Mouse (Mus musculus): ENCODE results near the gene Strap. TPM values are rescaled to one million over a fixed set of nuclear protein-coding genes. Genes with fewer than 3 reads are reported as not detected.

Gene Strap
- polyA plus RNA-seq, 1 experiment, result 124 TPM

DNA sequence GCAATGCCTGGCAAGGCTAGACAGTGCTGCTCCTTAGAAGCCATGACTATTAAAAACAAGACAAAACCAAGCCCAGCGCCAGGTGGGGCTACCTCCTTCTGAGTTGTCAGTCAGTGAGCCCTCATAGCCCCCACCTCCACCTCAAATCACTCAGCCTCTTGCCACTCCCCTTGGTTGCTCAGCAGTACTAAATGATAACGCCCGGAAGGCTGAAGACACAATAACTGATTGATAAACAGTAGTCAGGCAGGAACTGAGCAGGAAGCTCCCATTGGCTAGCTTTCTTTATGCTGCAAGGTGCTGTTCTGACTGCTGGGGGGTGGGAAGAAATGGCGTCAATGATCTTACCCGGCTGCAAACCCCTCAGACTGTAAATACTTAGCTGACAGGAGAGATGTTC, 18.1 kb upstream of the Strap start:
- H3K4me1 ChIP-seq (ENCODE audit: control insufficient read depth, insufficient read depth, low read length), result no peaks in the 10 kb centered on the region
- H3K27ac ChIP-seq (ENCODE audit: insufficient read depth, low read length), result no peak overlapping the region
- TF ChIP-seq CTCF (IDR thresholded peaks at IDR 0.05; ENCODE audit: borderline replicate concordance, insufficient read depth, low read length), result no peak
- no peak for TF ChIP-seq POLR2A (IDR thresholded peaks at IDR 0.05; ENCODE audit: low read depth, low read length)
- H3K4me3 ChIP-seq (ENCODE audit: insufficient read depth, low read length), result no peak overlapping the region

DNA sequence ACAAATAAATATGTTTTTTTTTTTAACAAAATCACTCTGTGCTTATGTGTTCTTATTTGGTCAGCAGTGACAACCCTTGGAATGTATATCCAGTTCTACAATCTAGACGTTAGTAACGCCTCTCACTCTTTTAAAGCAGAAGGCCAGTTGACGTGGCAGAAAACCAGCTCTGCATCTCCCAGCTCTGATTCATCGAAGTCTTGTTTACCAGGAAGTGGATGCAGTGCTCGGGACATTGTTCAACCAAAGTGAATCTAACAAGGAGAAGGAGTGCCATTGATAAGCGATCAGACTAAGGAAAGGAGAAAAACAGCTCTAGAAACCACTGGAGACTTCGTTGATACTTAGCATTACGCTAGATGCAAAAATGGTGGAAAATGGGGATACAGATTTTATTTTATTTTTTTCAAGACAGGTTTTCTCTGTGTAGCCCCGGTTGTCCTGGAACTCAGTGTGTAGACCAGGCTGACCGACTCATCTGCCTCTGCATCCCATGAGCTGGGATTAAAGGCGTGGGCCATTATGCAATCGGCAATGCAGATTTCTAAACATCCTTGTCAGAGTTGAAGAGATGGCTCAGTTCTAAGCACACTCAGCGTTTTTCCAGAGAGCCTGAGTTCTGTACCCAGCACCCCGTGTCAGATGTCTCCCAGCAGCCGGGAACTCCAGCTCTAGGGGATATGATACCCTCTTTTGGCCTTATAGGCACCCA, 12.5 kb upstream of the Strap start:
- no peak for TF ChIP-seq POLR2A (IDR thresholded peaks at IDR 0.05; ENCODE audit: low read depth, low read length)
- no peak for TF ChIP-seq CTCF (IDR thresholded peaks at IDR 0.05; ENCODE audit: borderline replicate concordance, insufficient read depth, low read length)
- H3K27ac ChIP-seq (ENCODE audit: insufficient read depth, low read length), result no peak overlapping the region
- no peak overlapping the region for H3K4me3 ChIP-seq (ENCODE audit: insufficient read depth, low read length)
- H3K4me1 ChIP-seq (ENCODE audit: control insufficient read depth, insufficient read depth, low read length), result no peaks in the 10 kb centered on the region

DNA sequence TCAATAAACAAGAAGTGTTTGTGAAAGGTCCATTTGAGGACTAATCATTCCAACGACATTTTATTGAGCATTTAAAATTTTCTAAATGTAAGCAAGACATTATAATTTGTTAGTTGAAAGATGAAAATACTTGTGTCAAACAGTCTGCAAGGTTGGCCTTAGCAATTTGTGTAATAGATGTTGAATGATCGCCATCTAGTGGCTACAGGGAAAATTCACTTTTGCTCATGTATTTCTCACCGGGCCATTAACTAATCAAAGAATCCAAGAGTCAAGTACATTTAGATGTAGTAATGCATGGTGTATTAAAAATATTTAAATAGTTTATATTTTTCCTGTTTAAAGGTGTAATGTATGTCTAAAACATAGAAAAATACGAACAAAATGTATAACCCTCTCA, 11.0 kb upstream of the Strap start:
- Histone ChIP-seq H3K4me3 (ENCODE audit: insufficient read depth, low read length) (no peak overlapping the region), H3K4me1 (ENCODE audit: control insufficient read depth, insufficient read depth, low read length) (no peaks in the 10 kb centered on the region), H3K27ac (ENCODE audit: insufficient read depth, low read length) (no peak overlapping the region)
- TF ChIP-seq CTCF (IDR thresholded peaks at IDR 0.05; ENCODE audit: borderline replicate concordance, insufficient read depth, low read length) (no peak), POLR2A (IDR thresholded peaks at IDR 0.05; ENCODE audit: low read depth, low read length) (no peak)

DNA sequence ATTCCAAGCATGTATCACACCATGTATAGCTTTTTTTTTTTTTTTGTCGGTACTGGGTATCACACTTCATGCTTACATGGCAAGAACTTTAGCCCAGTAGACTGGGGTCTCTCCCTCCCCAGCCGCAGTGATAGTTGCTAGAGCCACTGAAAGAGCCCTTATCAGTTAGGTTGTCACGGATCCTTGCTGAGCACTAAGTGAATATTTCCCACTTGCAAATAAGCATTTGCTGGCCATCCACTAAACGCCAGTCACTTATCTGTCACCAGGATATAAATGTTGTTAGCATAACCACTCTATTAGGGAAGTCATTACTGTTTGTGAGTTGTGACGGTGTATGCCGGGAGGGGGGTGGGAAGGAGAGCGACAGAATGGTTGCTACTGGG, 425 bp upstream of the Strap start:
- TF ChIP-seq POLR2A (IDR thresholded peaks at IDR 0.05; ENCODE audit: low read depth, low read length) (no peak), CTCF (IDR thresholded peaks at IDR 0.05; ENCODE audit: borderline replicate concordance, insufficient read depth, low read length) (no peak)
- no peaks in the 10 kb centered on the region for H3K4me1 ChIP-seq (ENCODE audit: control insufficient read depth, insufficient read depth, low read length)
- H3K27ac ChIP-seq (ENCODE audit: insufficient read depth, low read length), result no peak overlapping the region
- H3K4me3 ChIP-seq (ENCODE audit: insufficient read depth, low read length), result peak overlapping the region; percentile 44

DNA sequence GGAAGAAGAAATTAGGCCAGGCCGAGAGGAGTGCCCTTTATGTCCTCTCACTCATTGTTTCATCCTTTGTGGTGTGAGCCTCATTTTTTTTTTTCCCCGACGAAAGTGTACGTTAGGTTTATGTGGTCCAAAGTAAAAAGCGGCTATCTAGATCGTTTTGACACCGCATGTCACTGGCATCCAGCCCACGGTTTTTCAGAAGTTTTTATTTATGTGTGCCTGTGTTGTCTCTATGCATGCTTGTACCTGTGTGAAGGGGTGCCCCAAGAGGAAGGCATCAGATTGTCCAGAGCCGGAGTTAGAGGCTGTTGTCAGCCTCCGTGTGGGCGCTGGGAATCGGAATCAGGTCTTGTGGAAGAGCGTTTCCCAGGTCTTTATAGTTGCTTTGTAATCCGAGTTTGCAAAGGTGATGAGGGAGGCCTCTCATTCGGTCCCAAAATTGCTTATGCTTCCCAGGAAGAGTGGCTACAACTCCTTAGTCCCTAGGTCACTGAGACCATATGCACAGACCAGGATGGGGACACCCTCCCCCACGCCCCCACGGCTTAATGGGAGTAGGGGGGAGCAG, 877 bp downstream of the Strap start:
- no peak for TF ChIP-seq CTCF (IDR thresholded peaks at IDR 0.05; ENCODE audit: borderline replicate concordance, insufficient read depth, low read length)
- no peak overlapping the region for H3K27ac ChIP-seq (ENCODE audit: insufficient read depth, low read length)
- H3K4me1 ChIP-seq (ENCODE audit: control insufficient read depth, insufficient read depth, low read length), result no peaks in the 10 kb centered on the region
- H3K4me3 ChIP-seq (ENCODE audit: insufficient read depth, low read length), result peak overlapping the region; percentile 88

DNA sequence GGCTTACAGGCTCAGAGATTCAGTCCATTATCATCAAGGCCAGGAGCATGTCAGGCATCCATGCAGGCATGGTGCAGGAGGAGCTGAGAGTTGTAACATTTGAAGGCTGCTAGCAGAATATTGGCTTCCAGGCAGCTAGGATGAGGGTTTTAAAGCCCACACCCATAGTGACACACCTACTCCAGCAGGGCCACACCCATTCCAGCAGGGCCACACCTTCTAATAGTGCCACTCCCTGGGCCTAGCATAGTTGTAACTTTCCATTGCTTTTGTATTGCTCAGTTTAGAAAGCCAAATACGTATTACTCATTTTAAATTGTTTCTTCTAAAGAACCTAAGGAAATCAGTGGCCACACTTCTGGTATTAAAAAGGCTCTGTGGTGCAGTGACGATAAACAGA, 6.1 kb downstream of the Strap start:
- no peak for TF ChIP-seq CTCF (IDR thresholded peaks at IDR 0.05; ENCODE audit: borderline replicate concordance, insufficient read depth, low read length)
- no peak for TF ChIP-seq POLR2A (IDR thresholded peaks at IDR 0.05; ENCODE audit: low read depth, low read length)

DNA sequence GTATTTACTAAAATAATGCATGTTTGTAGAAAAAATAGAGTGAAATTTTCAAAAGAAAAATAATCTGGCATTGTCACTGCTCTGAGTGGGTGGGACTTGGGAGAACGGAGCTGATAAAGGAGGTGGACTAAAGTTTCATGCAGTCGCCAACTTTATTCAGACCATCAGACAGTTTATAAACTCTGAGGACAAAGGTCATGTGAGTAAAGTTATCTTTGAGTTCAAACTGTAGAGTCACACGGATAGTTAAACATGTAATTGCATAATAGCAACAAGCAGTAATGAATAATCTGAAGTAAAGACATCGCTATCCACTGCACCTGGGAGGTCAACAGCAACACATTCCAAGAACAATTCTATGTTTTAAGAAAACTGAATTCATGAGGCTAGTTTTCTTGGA, 9.8 kb downstream of the Strap start:
- TF ChIP-seq POLR2A (IDR thresholded peaks at IDR 0.05; ENCODE audit: low read depth, low read length) (no peak), CTCF (IDR thresholded peaks at IDR 0.05; ENCODE audit: borderline replicate concordance, insufficient read depth, low read length) (no peak)
- no peak overlapping the region for H3K4me3 ChIP-seq (ENCODE audit: insufficient read depth, low read length)
- no peak overlapping the region for H3K27ac ChIP-seq (ENCODE audit: insufficient read depth, low read length)
- H3K4me1 ChIP-seq (ENCODE audit: control insufficient read depth, insufficient read depth, low read length), result no peaks in the 10 kb centered on the region

More for the DNA sequence above, 6.1 kb downstream of the Strap start:
- Histone ChIP-seq H3K4me1 (ENCODE audit: control insufficient read depth, insufficient read depth, low read length) (no peaks in the 10 kb centered on the region), H3K27ac (ENCODE audit: insufficient read depth, low read length) (no peak overlapping the region), H3K4me3 (ENCODE audit: insufficient read depth, low read length) (no peak overlapping the region)

DNA sequence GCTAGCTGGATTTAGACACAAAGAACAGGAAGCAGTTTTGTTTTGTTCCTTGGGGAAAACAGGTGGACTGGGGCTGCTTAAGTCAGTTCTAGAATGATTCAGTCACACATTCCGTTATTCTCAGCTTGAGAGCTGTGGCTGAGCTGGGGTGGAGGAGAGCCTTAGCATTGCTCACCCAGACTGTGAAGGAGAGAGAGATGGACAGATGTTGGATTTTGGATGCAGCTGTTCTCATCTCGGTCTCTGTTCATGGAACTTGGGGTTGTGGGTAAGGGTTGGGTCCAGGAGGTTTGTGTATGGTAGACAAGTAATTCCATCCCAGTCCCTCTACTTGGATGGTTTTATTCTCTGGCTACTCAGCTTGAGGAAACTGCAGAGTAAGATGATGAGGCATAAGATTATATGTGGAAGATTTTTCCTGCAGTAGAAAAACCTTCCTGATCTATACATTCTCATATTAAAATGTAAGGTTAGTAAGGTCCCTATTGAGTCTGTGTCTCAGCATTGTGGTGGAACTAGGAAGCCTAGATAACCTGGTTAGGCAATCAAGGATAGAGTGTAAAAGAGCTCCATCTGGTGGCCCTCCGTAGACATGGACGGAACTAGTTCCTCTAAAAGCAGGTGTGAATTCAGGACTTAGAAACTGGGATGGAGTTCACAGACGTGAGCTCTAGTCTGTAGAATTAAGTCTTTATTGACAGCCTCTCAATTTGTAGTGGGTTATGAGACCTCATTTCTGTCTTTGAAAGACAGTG, 12.5 kb downstream of the Strap start:
- TF ChIP-seq CTCF (IDR thresholded peaks at IDR 0.05; ENCODE audit: borderline replicate concordance, insufficient read depth, low read length), result no peak
- H3K4me3 ChIP-seq (ENCODE audit: insufficient read depth, low read length), result no peak overlapping the region

DNA sequence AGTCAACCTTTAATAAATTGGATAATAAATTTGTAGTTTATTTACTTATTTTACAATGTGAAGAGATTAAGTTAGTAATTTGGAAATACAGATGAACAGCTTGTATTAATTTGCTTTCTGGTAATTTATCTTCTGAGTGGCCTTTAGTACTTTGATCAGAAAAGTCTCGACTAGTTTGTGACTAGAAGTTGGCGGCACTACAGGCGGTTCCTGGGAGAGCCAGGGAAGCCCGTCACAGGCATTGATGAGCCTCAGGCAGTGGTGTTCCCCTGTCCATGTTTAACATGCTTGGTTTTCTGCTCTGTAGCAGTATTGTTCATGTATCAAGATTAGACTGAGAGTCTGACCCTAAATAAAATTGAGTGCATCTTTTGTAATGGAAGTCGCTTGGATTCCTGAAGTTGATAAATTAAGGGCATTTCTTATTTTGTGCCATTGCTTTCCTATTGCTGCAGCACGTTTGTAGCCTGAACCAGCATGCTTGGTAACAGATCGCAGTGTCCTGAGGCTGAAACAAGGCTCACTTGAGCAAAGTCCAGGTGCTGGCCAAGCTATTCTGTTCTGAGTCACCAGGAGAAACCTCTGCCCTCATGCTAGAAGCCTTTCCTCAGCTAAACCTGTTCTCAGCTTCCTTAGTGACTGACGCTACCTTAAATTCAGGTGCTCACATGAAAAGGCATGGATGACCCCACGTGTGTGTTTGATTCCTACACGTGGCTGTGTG, 16.8 kb downstream of the Strap start:
- Histone ChIP-seq H3K4me1 (ENCODE audit: control insufficient read depth, insufficient read depth, low read length) (no peaks in the 10 kb centered on the region), H3K4me3 (ENCODE audit: insufficient read depth, low read length) (no peak overlapping the region), H3K27ac (ENCODE audit: insufficient read depth, low read length) (no peak overlapping the region)
- no peak for TF ChIP-seq CTCF (IDR thresholded peaks at IDR 0.05; ENCODE audit: borderline replicate concordance, insufficient read depth, low read length)

More for the DNA sequence above, 12.5 kb downstream of the Strap start:
- H3K27ac ChIP-seq (ENCODE audit: insufficient read depth, low read length), result no peak overlapping the region
- no peaks in the 10 kb centered on the region for H3K4me1 ChIP-seq (ENCODE audit: control insufficient read depth, insufficient read depth, low read length)

DNA sequence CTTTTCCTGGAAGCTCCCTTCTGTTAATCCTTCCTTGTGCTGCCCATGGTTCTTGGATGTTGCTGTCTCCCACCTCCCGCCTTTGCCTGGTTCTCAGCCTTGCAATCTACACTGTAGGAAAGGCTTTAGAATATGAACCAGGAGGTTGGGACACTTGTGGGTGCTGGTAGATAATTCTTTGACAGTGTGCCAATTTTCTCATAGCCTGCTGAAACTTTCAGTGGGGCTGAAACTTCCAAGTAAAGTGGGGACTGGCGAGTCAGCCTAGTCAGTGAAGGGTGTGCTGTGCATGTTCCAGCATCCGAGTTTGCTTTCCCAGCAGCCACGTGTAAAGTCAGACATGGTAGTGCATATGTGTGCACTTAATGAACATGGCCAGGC, 17.4 kb downstream of the Strap start:
- Histone ChIP-seq H3K4me3 (ENCODE audit: insufficient read depth, low read length) (no peak overlapping the region), H3K4me1 (ENCODE audit: control insufficient read depth, insufficient read depth, low read length) (no peaks in the 10 kb centered on the region), H3K27ac (ENCODE audit: insufficient read depth, low read length) (no peak overlapping the region)
- no peak for TF ChIP-seq CTCF (IDR thresholded peaks at IDR 0.05; ENCODE audit: borderline replicate concordance, insufficient read depth, low read length)
- no peak for TF ChIP-seq POLR2A (IDR thresholded peaks at IDR 0.05; ENCODE audit: low read depth, low read length)

Measured in embryonic fibroblast, embryonic 13.5 days (primary cell).